Mouse (Mus musculus): ENCODE measurements around the gene Trib3. TPM values are rescaled to one million over a fixed set of nuclear protein-coding genes. Genes with fewer than 3 reads are reported as not detected.
"Not testable (repeated sequence)": the region's sequence is repeated elsewhere in the genome, so short reads cannot be mapped to it uniquely, and the experiment has no call there.

The Trib3 gene
- polyA plus RNA-seq, 1 experiment from 2014 or later, result 2.0 TPM

DNA sequence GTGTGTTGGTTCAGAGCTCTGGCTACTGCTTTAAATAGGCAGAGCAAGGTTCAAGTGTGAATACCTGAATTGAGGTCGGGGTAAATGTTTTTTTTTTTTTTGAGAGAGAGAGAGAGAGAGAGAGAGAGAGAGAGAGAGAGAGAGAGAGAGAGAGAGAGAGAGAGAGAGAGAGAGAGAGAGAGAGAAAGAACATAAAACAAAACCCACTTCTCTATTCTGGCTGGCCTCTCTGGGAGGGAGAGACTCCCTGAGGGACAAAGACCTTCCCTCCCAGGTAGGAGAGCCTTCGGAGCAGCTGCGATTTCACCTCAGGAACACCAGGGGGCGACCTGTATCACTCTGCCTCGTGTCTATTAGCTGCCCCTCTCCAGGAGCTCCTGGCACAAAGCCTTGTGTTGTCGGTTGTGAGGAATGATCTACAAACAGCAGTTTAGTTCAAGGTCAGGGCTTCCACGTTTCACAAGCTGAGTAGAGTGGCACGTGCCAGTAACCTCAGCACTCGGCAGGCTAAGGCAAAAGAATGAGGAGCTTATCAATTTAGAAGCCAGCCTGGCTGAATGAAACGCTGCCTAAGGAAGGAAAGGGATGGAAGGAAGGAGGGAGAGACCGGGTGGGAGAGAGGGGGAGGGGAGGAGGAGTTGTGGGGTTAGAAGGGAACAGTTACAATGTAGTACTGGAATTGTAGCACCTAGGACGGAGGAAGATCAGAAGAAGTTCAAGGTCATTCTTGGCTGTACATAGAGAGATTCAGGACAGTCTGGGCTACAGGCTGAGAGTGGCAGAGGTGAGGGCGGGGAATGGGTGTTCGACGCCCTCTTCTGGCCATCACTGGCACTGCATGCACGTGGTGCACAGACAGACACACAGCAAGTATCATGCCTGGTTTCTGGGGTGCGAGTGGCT lies 19.7 kb upstream of the Trib3 start:
- WGBS, result 10% methylated on average over 17 of the region's 17 CpGs
- no peaks in the 10 kb centered on the region for H3K36me3 ChIP-seq (replicated peaks)
- H3K27ac ChIP-seq, result peak overlapping the region; percentile 67
- H3K4me1 ChIP-seq, result peaks cover 6% of the 10 kb centered on the region; the same call in 1 of the 2 replicates
- H3K9ac ChIP-seq, result no peak overlapping the region
- ATAC-seq (replicated peaks), result peak; percentile 69
- no peaks in the 10 kb centered on the region for H3K9me3 ChIP-seq
- H3K4me3 ChIP-seq, result 0 out of 2 replicates have a peak overlapping the region, but pooled peaks have one; percentile 2
- H3K4me2 ChIP-seq, result peak overlapping the region; percentile 33
- H3K27me3 ChIP-seq (replicated peaks), result no peaks in the 10 kb centered on the region

DNA sequence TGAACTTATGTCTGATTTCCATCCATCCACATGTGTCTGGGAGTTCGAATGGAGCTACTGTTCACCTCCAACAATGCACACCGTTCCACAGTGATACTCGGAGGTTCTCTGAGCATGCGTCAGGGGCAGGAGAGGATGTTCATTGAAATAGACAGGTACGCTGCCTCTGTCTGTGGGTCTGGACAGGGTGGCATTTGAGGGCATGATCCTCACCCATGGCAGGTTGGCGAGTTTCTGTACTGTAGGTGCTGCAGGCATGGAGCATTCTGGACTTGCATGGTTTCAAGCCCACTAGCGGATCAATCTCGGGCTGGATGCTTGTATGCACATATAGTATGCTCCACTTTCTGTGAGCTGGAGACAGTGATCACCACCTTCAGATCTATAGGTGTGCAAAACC lies 17.4 kb upstream of the Trib3 start:
- Histone ChIP-seq H3K36me3 (replicated peaks) (no peaks in the 10 kb centered on the region), H3K4me1 (peaks cover 6% of the 10 kb centered on the region; the same call in 1 of the 2 replicates), H3K4me3 (no peak overlapping the region), H3K9ac (no peak overlapping the region), H3K27ac (no peak overlapping the region), H3K4me2 (no peak overlapping the region), H3K9me3 (no peaks in the 10 kb centered on the region), H3K27me3 (replicated peaks) (no peaks in the 10 kb centered on the region)
- ATAC-seq (replicated peaks), result no peak
- 91% methylated on average over 8 of the region's 8 CpGs for WGBS

GRCm38 (mm10) chr2:152360271-152360775 lies 16.5 kb upstream of the Trib3 start:
- peaks cover 6% of the 10 kb centered on the region; the same call in 1 of the 2 replicates for H3K4me1 ChIP-seq
- no peaks in the 10 kb centered on the region for H3K36me3 ChIP-seq (replicated peaks)
- H3K9me3 ChIP-seq, result no peaks in the 10 kb centered on the region
- no peak overlapping the region for H3K27ac ChIP-seq
- 52% methylated on average over 7 of the region's 7 CpGs for WGBS
- no peaks in the 10 kb centered on the region for H3K27me3 ChIP-seq (replicated peaks)
- no peak overlapping the region for H3K9ac ChIP-seq
- no peak overlapping the region for H3K4me2 ChIP-seq
- ATAC-seq (replicated peaks), result no peak
- no peak overlapping the region for H3K4me3 ChIP-seq

- Histone ChIP-seq H3K4me1 (peaks cover 6% of the 10 kb centered on the region; the same call in 1 of the 2 replicates), H3K9me3 (no peaks in the 10 kb centered on the region), H3K27ac (no peak overlapping the region), H3K9ac (no peak overlapping the region), H3K4me2 (no peak overlapping the region), H3K27me3 (replicated peaks) (no peaks in the 10 kb centered on the region), H3K4me3 (no peak overlapping the region), H3K36me3 (replicated peaks) (no peaks in the 10 kb centered on the region)
- no peak for ATAC-seq (replicated peaks)
- WGBS, result 82% methylated on average over 5 of the region's 5 CpGs
Observed at GRCm38 (mm10) chr2:152359616-152360015, 15.8 kb upstream of the Trib3 start.

- not testable (repeated sequence) for H3K9ac ChIP-seq; H3K4me2 ChIP-seq; ATAC-seq (replicated peaks); H3K36me3 ChIP-seq (replicated peaks); H3K27me3 ChIP-seq (replicated peaks); H3K9me3 ChIP-seq; H3K27ac ChIP-seq; H3K4me1 ChIP-seq; H3K4me3 ChIP-seq
- WGBS, result 72% methylated on average over 5 of the region's 5 CpGs
Observed at GRCm38 (mm10) chr2:152358977-152359376, 15.1 kb upstream of the Trib3 start.

- no peaks in the 10 kb centered on the region for H3K9me3 ChIP-seq
- H3K4me1 ChIP-seq, result no peaks in the 10 kb centered on the region
- H3K4me3 ChIP-seq, result no peak overlapping the region
- H3K27me3 ChIP-seq (replicated peaks), result no peaks in the 10 kb centered on the region
- H3K36me3 ChIP-seq (replicated peaks), result no peaks in the 10 kb centered on the region
- H3K4me2 ChIP-seq, result no peak overlapping the region
- WGBS, result 83% methylated on average over 3 of the region's 3 CpGs
- H3K27ac ChIP-seq, result no peak overlapping the region
- ATAC-seq (replicated peaks), result no peak
- H3K9ac ChIP-seq, result no peak overlapping the region
Observed at GRCm38 (mm10) chr2:152357254-152357653, 13.4 kb upstream of the Trib3 start.

GRCm38 (mm10) chr2:152349842-152350540 lies 6.2 kb upstream of the Trib3 start:
- 85% methylated on average over 8 of the region's 8 CpGs for WGBS
- Histone ChIP-seq H3K36me3 (replicated peaks) (no peaks in the 10 kb centered on the region), H3K9ac (no peak overlapping the region), H3K27ac (no peak overlapping the region), H3K4me3 (no peak overlapping the region), H3K9me3 (no peaks in the 10 kb centered on the region), H3K27me3 (replicated peaks) (no peaks in the 10 kb centered on the region), H3K4me2 (no peak overlapping the region), H3K4me1 (no peaks in the 10 kb centered on the region)
- no peak for ATAC-seq (replicated peaks)

DNA sequence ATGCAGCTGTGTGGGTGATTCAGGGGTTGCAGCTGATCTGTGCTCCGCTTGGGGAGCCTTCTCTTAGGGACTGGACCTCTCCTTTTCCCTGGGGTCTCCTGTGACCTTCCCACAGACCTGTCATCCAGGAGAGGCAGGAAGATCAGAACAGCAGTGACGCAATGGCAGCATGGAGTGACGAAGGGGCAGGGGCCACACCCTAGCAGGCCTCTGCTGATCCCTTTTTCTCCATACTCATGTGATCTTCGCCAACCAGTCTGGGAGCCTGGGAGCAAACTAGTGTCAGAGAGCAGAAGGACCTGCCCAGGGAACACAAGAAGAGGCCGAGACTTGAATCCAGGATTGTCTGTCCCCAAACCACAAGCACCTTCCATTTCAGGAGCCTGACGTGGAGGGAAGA lies 5.4 kb upstream of the Trib3 start:
- Histone ChIP-seq H3K27ac (no peak overlapping the region), H3K27me3 (replicated peaks) (no peaks in the 10 kb centered on the region), H3K36me3 (replicated peaks) (no peaks in the 10 kb centered on the region), H3K4me1 (peaks cover 5% of the 10 kb centered on the region), H3K4me2 (no peak overlapping the region), H3K9me3 (no peaks in the 10 kb centered on the region), H3K9ac (no peak overlapping the region), H3K4me3 (no peak overlapping the region)
- WGBS, result 86% methylated on average over 6 of the region's 6 CpGs
- ATAC-seq (replicated peaks), result no peak

DNA sequence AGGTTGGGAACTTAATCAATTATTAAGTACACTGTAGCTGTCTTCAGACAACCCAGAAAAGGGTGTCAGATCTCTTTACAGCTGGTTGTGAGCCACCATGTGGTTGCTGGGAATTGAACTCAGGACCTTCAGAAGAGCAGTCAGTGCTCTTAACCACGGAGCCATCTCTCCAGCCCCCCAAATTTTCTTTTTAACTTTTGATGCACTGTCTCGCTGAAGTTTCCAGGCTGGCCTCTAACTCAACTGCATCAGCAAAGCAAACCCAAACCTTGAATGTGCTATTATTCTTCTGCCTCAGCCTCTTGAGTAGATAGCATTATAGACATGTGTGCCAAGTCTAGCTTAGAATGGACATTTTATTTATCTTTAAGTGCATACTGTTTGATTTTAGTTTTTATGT lies 3.9 kb upstream of the Trib3 start:
- WGBS, result 78% methylated on average over 2 of the region's 2 CpGs
- no peaks in the 10 kb centered on the region for H3K27me3 ChIP-seq (replicated peaks)
- no peak overlapping the region for H3K4me2 ChIP-seq
- no peak overlapping the region for H3K4me3 ChIP-seq
- H3K27ac ChIP-seq, result no peak overlapping the region
- H3K36me3 ChIP-seq (replicated peaks), result no peaks in the 10 kb centered on the region
- ATAC-seq (replicated peaks), result no peak
- no peak overlapping the region for H3K9ac ChIP-seq
- no peaks in the 10 kb centered on the region for H3K9me3 ChIP-seq
- H3K4me1 ChIP-seq, result peaks cover 16% of the 10 kb centered on the region

GRCm38 (mm10) chr2:152346776-152347465 lies 3.1 kb upstream of the Trib3 start:
- WGBS, result 43% methylated on average over 9 of the region's 9 CpGs
- Histone ChIP-seq H3K27ac (no peak overlapping the region), H3K9ac (no peak overlapping the region), H3K9me3 (no peaks in the 10 kb centered on the region), H3K4me1 (peaks cover 16% of the 10 kb centered on the region), H3K4me2 (no peak overlapping the region), H3K36me3 (replicated peaks) (no peaks in the 10 kb centered on the region), H3K4me3 (no peak overlapping the region), H3K27me3 (replicated peaks) (no peaks in the 10 kb centered on the region)
- ATAC-seq (replicated peaks), result no peak

GRCm38 (mm10) chr2:152345393-152345792 lies 1.6 kb upstream of the Trib3 start:
- Histone ChIP-seq H3K27me3 (replicated peaks) (no peaks in the 10 kb centered on the region), H3K36me3 (replicated peaks) (no peaks in the 10 kb centered on the region), H3K27ac (no peak overlapping the region), H3K4me3 (no peak overlapping the region), H3K9ac (no peak overlapping the region), H3K4me2 (no peak overlapping the region), H3K4me1 (peaks cover 16% of the 10 kb centered on the region), H3K9me3 (no peaks in the 10 kb centered on the region)
- WGBS, result 62% methylated on average over 6 of the region's 6 CpGs
- no peak for ATAC-seq (replicated peaks)

DNA sequence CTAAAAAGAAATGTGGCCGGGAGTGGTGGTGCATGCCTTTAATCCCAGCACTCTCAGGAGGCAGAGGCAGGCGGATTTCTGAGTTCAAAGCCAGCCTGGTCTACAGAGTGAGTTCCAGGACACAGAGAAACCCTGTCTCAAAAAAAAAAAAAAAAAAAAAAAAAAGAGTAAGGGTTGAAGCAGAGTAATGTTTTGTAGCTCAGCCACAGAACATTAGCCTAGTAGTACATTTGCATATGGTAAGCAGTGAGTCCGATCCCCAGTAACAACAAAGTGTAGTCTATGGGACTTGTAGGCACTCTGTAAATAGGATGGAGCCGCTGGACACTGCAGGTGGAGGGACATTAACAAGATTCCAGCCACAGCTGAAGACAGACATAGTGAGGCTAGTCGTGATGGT lies 1.1 kb upstream of the Trib3 start:
- Histone ChIP-seq H3K36me3 (replicated peaks) (no peaks in the 10 kb centered on the region), H3K4me1 (peaks cover 16% of the 10 kb centered on the region), H3K4me3 (no peak overlapping the region), H3K4me2 (no peak overlapping the region), H3K9me3 (no peaks in the 10 kb centered on the region), H3K27me3 (replicated peaks) (no peaks in the 10 kb centered on the region), H3K9ac (no peak overlapping the region), H3K27ac (no peak overlapping the region)
- WGBS, result 63% methylated on average over 5 of the region's 5 CpGs
- no peak for ATAC-seq (replicated peaks)
